Mouse (Mus musculus) liver, embryonic 12.5 days (tissue): Measurements from ENCODE around the gene Olfr972. TPM values are rescaled to one million over a fixed set of nuclear protein-coding genes. Genes with fewer than 3 reads are reported as not detected.
"Not testable (repeated sequence)": the region's sequence is repeated elsewhere in the genome, so short reads cannot be mapped to it uniquely, and the experiment has no call there.

Experiments used
- ATAC-seq: fragments of 200-750 bp; cut with Nextera tagmentation; 2 replicates; pipeline ENCODE4 v1.8.0; 2017; ENCODE audit warnings: moderate number of reproducible peaks, mild to moderate bottlenecking, moderate library complexity
- H3K27ac ChIP-seq: fragments of 300-500 bp; sonication (generic); 2 replicates; pipeline ENCODE4 v1.5.1; 2016; ENCODE audit warnings: mild to moderate bottlenecking
- H3K27me3 ChIP-seq: fragments of 300-500 bp; sonication (generic); replicated peaks from 2 replicates; pipeline ENCODE4 v1.6.1; 2016; ENCODE audit warnings: mild to moderate bottlenecking, moderate library complexity
- H3K36me3 ChIP-seq: fragments of 300-500 bp; sonication (generic); 2 replicates; pipeline ENCODE4 v1.6.1; 2016; ENCODE audit warnings: mild to moderate bottlenecking, moderate library complexity
- H3K4me1 ChIP-seq: fragments of 300-500 bp; sonication (generic); 2 replicates; pipeline ENCODE4 v1.6.1; 2016
- H3K4me2 ChIP-seq: fragments of 300-500 bp; sonication (generic); 2 replicates; pipeline ENCODE4 v1.6.1; 2016; ENCODE audit warnings: mild to moderate bottlenecking, moderate library complexity
- H3K4me3 ChIP-seq: fragments of 300-500 bp; sonication (generic); 2 replicates; pipeline ENCODE4 v1.5.1; 2016; ENCODE audit warnings: mild to moderate bottlenecking, moderate library complexity
- H3K9ac ChIP-seq: fragments of 300-500 bp; sonication (generic); 2 replicates; pipeline ENCODE4 v1.6.1; 2016; ENCODE audit warnings: mild to moderate bottlenecking, moderate library complexity
- H3K9me3 ChIP-seq: fragments of 300-500 bp; sonication (generic); replicated peaks from 2 replicates; pipeline ENCODE4 v1.6.1; 2016; ENCODE audit warnings: mild to moderate bottlenecking, moderate library complexity
- WGBS: fragments of 180-500 bp; shearing (Covaris S2); methylation state at CpG from one replicate; pipeline ENCODE4 v1.1.7; 2016; ENCODE audit not compliant: insufficient replicate concordance; 5-methylcytosine and 5-hydroxymethylcytosine counted together
- polyA plus RNA-seq: library from polyadenylated mRNA; unstranded; fragments of >200 nt; fragmentation: Nextera tagmentation; extraction: Ambion mirVana; gene quantifications from 2 replicates; pipeline ENCODE4 v1.2.1, GENCODE M21; 2016

Gene Olfr972
- not detected in 2 replicates for polyA plus RNA-seq

DNA sequence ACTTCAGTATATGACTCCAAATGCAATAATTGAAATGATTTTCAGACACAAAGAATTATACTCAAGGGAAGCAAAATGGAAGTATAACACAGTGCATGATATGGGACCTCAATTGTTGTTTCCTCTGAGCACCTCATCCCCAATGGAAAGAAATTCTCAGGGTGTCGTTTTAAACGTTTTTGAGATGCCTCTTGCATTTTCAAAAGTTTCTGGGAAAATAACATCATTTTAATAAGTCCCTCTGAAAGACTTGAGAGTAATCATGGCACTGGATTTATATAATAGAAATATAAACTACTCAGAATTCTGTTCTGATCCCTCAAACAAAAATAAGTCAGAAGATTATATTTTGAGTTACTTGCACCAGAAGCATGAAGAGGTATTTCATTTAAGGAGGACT is at the start of gene Olfr972:
TSS of gene Olfr972 (plus strand) at position 301 of the 400 bp plus-strand sequence.
- no peaks in the 10 kb centered on the region for H3K27me3 ChIP-seq
- no peaks in the 10 kb centered on the region for H3K4me1 ChIP-seq
- no peak for ATAC-seq
- H3K36me3 ChIP-seq = no peaks in the 10 kb centered on the region
- H3K9me3 ChIP-seq = no peaks in the 10 kb centered on the region
- no peak within 1 kb of the TSS for H3K4me3 ChIP-seq
- no peak within 1 kb of the TSS for H3K27ac ChIP-seq
- WGBS = 43% methylated on average over 2 of the region's 2 CpGs
- H3K9ac ChIP-seq = no peak within 1 kb of the TSS
- no peak within 1 kb of the TSS for H3K4me2 ChIP-seq

DNA sequence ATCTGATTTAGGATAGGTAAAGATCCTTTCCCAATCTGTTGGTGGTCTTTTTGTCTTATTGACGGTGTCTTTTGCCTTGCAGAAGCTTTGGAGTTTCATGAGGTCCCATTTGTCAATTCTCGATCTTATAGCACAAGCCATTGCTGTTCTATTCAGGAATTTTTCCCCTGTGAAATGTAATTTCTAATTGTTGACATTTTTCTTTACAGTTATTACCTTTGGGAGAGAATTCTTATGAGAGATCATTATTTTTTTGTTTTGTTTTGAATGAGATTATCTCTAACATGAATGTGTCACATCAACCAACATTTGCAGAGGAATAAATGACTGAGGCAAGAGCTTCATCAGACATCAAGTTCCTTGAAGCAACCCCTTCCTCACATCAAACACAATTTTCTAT is 29.6 kb upstream of the Olfr972 start, which contains the start of gene Olfr971:
TSS of gene Olfr971 (plus strand) at position 301 of the 400 bp plus-strand sequence.
- H3K27ac ChIP-seq, H3K9ac ChIP-seq, H3K4me3 ChIP-seq, H3K27me3 ChIP-seq, H3K4me1 ChIP-seq, H3K9me3 ChIP-seq, ATAC-seq, H3K36me3 ChIP-seq, H3K4me2 ChIP-seq: not testable (repeated sequence)
- WGBS = 54% methylated on average over 2 of the region's 2 CpGs

DNA sequence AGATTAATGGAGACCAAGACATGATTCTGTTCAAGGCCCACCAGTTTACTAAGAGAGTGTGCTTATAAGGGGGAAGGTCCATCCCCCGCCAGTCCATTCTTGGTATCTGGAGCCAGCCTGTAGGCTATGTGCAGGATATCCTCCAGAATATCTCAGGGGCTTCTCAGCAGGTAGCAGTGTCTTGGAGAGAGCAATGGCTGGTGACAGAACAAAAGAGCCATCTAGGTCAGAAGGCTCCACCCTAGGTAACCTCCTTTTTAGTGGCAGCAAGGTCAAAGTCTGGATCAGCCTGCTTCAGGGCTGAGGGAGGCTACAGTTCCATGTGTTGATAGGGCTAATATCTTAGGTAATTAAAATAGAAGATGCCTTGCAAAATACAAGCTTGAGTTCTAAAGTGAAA is 5.8 kb downstream of the Olfr972 start:
- WGBS = 60% methylated on average over 1 of the region's 1 CpGs
- not testable (repeated sequence) for H3K36me3 ChIP-seq, H3K27me3 ChIP-seq, H3K4me3 ChIP-seq, H3K9me3 ChIP-seq, H3K4me1 ChIP-seq, H3K9ac ChIP-seq, ATAC-seq, H3K27ac ChIP-seq, H3K4me2 ChIP-seq

DNA sequence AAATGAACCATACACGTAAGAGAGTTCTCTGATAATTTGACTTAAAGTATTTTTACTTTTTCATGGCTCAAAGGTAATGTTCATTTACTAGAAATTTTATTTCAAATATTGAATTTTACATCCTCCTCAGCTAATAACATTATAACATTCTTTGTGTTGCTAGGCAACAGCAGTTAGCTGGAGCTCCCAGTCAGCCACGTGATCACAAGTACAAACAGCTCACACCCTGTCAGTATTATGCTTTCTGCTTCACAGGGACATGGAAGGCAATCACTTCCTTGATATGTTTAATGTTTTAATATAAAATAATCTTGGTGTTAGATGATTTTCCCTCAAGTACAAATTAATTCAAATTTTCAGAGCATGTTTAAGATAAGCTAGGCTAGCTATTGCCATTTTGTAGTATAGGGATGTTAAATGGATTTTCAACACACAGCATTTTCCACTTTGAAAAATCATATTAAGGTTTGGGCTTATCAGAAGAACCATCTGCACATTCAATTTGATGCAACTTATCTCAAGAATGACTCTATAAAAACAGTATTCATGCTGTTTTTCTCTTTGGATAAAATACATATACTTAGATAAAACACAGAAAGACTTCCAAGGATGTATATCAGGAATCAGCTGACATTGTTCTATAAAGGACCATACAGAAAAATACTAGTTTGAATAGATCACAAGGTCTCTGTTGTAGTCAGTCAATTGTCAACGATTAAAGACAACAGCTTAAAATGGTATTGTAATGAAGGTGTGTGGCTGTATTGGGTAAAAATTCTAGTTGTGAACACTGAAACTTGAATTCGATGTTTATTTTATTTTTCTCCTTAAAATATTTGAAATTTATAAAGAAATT is 11.5 kb downstream of the Olfr972 start:
- ATAC-seq, H3K4me2 ChIP-seq, H3K4me1 ChIP-seq, H3K9ac ChIP-seq, H3K9me3 ChIP-seq, H3K36me3 ChIP-seq, H3K27ac ChIP-seq, H3K27me3 ChIP-seq, H3K4me3 ChIP-seq: not testable (repeated sequence)
- no CpG with 5 or more reads among the region's 4 CpGs for WGBS

DNA sequence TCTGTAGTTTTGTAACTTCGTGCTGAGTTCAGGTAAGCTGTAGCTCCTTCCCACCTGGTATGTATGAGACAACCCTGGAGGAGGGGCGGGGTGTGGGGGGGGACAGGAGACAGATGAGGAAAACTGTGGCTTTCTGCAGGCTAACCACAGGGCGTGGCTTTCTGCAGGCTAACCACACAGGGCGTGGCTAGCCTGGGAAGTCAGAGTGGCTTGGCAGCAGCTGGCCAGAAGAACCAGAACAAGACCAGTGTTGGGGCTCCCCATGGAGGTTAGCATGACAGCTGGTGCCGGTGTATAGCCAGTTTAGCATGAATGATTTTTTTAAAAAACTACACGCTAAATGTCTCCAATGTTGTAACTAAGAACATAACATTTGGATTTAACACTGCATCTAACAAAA is 38.9 kb downstream of the Olfr972 start:
- whole genome bisulfite sequencing = 29% methylated on average over 6 of the region's 6 CpGs
- Histone ChIP-seq H3K27ac (no peak overlapping the region), H3K36me3 (no peaks in the 10 kb centered on the region), H3K4me3 (no peak overlapping the region), H3K27me3 (no peaks in the 10 kb centered on the region), H3K9ac (no peak overlapping the region), H3K4me2 (no peak overlapping the region), H3K9me3 (no peaks in the 10 kb centered on the region), H3K4me1 (no peaks in the 10 kb centered on the region)
- peak; percentile 51; the same call in 1 of the 2 replicates for ATAC-seq

DNA sequence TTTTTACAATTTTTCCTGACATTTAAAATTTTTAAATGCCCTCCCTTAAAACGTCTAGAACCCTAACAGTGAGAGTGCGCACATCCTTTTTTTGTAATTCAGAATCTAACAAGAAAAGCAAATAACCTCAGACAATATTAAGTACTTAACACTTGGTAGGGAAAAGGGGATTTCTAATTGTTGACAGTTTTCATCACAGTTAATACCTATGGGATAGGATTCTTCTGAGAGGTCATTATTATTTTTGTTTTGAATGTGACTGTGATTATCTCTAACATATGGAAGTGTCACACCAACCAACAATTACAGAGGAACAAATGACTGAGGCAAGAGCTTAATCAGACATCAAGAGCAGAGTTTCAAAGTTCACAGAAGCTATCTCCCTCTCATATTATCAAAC is 40.8 kb downstream of the Olfr972 start, which contains the start of gene Olfr229:
TSS of gene Olfr229 (plus strand) at position 301 of the 400 bp plus-strand sequence.
- ATAC-seq = no peak
- H3K4me3 ChIP-seq = no peak within 1 kb of the TSS
- no peaks in the 10 kb centered on the region for H3K27me3 ChIP-seq
- no peaks in the 10 kb centered on the region for H3K9me3 ChIP-seq
- no peak within 1 kb of the TSS for H3K9ac ChIP-seq
- 57% methylated on average over 2 of the region's 2 CpGs for WGBS
- H3K36me3 ChIP-seq = no peaks in the 10 kb centered on the region
- H3K4me1 ChIP-seq = no peaks in the 10 kb centered on the region
- H3K4me2 ChIP-seq = no peak within 1 kb of the TSS
- H3K27ac ChIP-seq = no peak within 1 kb of the TSS

DNA sequence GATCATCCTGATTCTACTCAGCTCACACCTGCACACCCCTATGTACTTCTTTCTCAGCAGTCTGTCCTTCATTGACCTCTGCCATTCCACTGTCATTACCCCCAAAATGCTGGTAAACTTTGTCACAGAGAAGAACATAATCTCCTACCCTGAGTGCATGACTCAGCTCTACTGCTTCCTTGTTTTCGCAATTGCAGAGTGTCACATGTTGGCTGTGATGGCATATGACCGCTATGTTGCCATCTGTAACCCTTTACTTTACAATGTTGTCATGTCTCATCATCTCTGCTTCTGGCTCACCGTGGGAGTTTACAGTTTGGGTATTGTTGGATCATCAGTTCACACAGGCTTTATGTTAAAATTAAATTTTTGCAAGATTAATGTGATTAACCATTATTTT is 43.7 kb downstream of the Olfr972 start:
- no peak overlapping the region for H3K27ac ChIP-seq
- H3K4me3 ChIP-seq = no peak overlapping the region
- no peak overlapping the region for H3K9ac ChIP-seq
- H3K36me3 ChIP-seq = no peaks in the 10 kb centered on the region
- ATAC-seq = no peak
- H3K4me2 ChIP-seq = no peak overlapping the region
- H3K9me3 ChIP-seq = no peaks in the 10 kb centered on the region
- no peaks in the 10 kb centered on the region for H3K27me3 ChIP-seq
- no peaks in the 10 kb centered on the region for H3K4me1 ChIP-seq
- 49% methylated on average over 3 of the region's 3 CpGs for WGBS

Other genes starting within 250 kb of the Olfr972 start
- not detected in 2 replicates for gene Olfr960, start 245.0 kb upstream of the Olfr972 start, polyA plus RNA-seq
- gene Olfr961, start 221.3 kb upstream of the Olfr972 start, polyA plus RNA-seq = not detected in 2 replicates
- gene Olfr963, start 199.2 kb upstream of the Olfr972 start, polyA plus RNA-seq = not detected in 2 replicates
- not detected in 2 replicates for gene Olfr149, start 159.3 kb upstream of the Olfr972 start, polyA plus RNA-seq
- not detected in 2 replicates for gene Olfr965, start 155.1 kb upstream of the Olfr972 start, polyA plus RNA-seq
- not detected in 2 replicates for gene Olfr150, start 135.4 kb upstream of the Olfr972 start, polyA plus RNA-seq
- gene Olfr967, start 120.2 kb upstream of the Olfr972 start, polyA plus RNA-seq = not detected in 2 replicates
- not detected in 2 replicates for gene Olfr968, start 83.2 kb upstream of the Olfr972 start, polyA plus RNA-seq
- gene Olfr969, start 75.5 kb upstream of the Olfr972 start, polyA plus RNA-seq = not detected in 2 replicates
- not detected in 2 replicates for gene Olfr970, start 57.6 kb upstream of the Olfr972 start, polyA plus RNA-seq
- not detected in 2 replicates for gene Olfr971, start 29.5 kb upstream of the Olfr972 start, polyA plus RNA-seq
- gene Olfr229, start 40.9 kb downstream of the Olfr972 start, polyA plus RNA-seq = not detected in 2 replicates
- gene Olfr974, start 71.1 kb downstream of the Olfr972 start, polyA plus RNA-seq = not detected in 2 replicates
- not detected in 2 replicates for gene Olfr975, start 85.6 kb downstream of the Olfr972 start, polyA plus RNA-seq
- gene Olfr976, start 94.7 kb downstream of the Olfr972 start, polyA plus RNA-seq = not detected in 2 replicates
- gene Olfr978, start 125.7 kb downstream of the Olfr972 start, polyA plus RNA-seq = not detected in 2 replicates
- not detected in 2 replicates for gene Olfr979, start 137.0 kb downstream of the Olfr972 start, polyA plus RNA-seq
- not detected in 2 replicates for gene Olfr980, start 143.2 kb downstream of the Olfr972 start, polyA plus RNA-seq
- not detected in 2 replicates for gene Olfr981, start 155.0 kb downstream of the Olfr972 start, polyA plus RNA-seq
- not detected in 2 replicates for gene Olfr982, start 207.4 kb downstream of the Olfr972 start, polyA plus RNA-seq
- gene Olfr983, start 227.2 kb downstream of the Olfr972 start, polyA plus RNA-seq = not detected in 2 replicates
- gene Olfr984, start 247.8 kb downstream of the Olfr972 start, polyA plus RNA-seq = not detected in 2 replicates